Mouse (Mus musculus) G1E-ER4 (cell line): ENCODE measurements around the gene Cd200r1. TPM values are rescaled to one million over a fixed set of nuclear protein-coding genes. Genes with fewer than 3 reads are reported as not detected.

Experiments
- GATA1 ChIP-seq: IDR thresholded peaks from one replicate; pipeline ENCODE4 v1.8.0; 2012; ENCODE audit warnings: low read length, inconsistent platforms
- polyA plus RNA-seq: library from polyadenylated mRNA; stranded (reverse); fragments of >175 nt; gene quantifications from 2 replicates; pipeline ENCODE4 v1.2.3, GENCODE M21; 2012

Gene Cd200r1
- polyA plus RNA-seq, 1 experiment, result 0.69 TPM

DNA sequence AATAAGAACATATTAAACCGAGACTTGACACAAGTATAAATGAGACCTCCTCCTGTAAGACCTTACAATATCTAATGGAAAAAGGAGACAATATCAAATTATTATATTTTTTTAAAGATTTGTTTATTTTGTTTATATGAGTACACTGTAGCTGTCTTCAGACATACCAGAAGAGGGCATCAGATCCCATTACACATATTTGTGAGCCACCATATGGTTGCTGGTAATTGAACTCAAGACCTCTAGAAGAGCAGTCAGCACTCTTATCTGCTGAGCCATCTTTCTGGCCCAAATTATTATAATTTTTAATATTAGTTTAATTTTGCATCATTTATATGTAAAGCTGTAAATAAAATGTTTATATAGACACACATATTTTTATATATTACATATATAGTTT is 22.8 kb upstream of the Cd200r1 start:
- TF ChIP-seq GATA1, result no peak

DNA sequence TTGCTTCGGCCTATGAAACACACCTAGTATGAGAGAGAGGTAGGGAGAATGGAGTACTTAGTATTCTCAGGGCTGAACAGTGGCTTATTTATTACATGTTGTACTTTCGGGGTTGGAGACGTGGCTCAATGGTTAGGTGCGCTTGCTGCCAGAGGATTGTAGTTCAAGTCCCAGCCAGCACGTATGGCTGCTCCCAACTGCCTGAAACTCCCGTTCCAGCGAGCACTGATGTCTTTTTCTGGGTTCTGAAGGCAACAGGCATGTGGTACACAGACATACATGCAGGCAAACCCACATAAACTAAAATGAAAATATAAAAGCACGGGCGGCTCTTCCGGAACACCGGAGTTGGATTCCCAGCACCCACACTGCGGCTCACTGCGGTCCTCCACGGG is 20.1 kb upstream of the Cd200r1 start:
- TF ChIP-seq GATA1, result no peak

DNA sequence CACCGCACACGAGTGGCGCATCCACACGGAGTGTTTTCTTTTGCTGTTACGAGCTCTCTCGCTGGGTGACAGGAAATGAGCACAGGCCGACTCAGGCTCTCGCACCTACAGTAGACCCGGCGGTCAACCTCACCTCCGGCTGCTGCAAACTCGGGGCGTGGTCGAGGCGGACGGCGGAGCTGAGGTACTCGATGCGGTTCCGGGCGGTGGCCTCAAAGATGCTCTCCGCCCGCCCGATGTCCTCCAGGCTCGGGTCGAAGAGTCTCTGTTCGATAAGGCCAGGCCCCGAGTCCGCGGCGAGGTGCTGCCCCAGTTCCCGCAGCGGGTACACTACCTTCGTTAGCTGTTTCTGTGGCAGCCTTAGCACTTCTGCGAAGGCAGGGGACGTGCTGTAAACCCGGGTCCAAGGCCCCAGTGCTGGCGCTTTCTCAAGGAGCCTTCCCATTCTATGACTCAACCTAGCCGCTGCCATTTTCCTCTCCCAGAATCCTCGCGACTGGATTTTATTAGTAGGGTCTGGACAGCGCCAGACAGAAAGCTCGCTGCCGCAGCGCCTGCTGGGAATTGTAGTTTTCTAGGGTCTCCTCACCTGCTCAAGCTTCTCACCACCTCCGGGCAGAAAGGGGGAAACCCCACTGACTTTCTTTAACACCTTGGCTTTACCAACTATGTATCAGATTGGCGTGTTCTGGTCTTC is 19.5 kb upstream of the Cd200r1 start, which contains the start of gene Gtpbp8:
Gtpbp8 (minus strand) TSS at position 498 of the 697 bp plus-strand sequence.
- TF ChIP-seq GATA1, result no peak

DNA sequence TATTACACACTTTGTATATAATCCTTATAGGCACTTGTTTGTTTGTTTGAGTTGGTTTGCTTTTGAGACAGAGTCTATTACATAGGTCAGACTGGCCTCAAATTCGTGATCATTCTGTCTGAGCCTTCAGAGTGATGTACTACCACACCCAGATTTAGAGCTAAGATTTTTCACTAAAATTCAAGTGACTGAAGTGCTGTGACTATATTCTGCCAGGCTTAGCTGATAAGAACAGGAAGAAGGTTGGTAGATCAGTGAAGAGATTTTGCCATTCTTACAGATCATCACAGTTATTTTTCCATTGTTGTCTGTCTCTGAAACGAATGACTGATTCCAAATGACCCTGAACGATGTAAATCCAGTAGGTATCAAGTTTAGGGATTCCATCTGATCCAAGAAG is 17.5 kb upstream of the Cd200r1 start:
- no peak for TF ChIP-seq GATA1

DNA sequence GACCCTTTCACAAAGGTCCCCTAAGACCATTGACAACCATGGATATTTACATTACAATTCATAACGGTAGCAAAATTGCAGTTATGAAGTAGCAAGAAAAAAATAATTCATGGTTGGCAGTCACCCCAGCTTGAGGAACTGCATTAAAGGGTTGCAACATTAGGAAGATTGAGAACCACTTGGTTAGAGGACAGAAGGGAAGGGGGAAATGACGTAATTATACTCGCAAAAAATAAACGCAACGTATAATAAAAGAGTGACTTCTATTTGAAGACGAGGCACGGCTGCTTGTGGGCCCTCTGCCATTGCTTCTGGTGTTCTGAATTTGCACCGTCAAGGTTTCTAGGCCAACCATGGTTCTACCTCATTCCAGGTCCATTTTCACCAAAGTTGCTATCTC is 7.8 kb upstream of the Cd200r1 start:
- no peak for TF ChIP-seq GATA1

DNA sequence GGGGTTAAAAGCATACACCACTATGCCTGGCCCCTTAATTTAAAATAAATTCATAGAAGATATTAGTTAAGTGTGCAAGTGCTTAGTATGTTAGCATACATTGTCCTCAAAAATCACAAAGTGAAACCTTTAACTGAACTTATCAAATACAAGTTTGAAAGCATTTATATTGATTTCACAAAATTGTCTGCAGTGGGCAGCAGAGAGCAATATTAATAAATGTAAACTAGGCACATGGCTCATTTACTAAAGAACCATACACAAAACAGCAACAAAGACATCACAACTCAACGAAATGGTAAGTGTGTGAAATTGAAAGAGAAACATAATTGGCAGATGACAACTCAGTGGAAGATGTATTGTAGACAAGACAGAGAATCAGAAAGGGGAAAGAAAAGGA is 3.7 kb upstream of the Cd200r1 start:
- no peak for TF ChIP-seq GATA1

DNA sequence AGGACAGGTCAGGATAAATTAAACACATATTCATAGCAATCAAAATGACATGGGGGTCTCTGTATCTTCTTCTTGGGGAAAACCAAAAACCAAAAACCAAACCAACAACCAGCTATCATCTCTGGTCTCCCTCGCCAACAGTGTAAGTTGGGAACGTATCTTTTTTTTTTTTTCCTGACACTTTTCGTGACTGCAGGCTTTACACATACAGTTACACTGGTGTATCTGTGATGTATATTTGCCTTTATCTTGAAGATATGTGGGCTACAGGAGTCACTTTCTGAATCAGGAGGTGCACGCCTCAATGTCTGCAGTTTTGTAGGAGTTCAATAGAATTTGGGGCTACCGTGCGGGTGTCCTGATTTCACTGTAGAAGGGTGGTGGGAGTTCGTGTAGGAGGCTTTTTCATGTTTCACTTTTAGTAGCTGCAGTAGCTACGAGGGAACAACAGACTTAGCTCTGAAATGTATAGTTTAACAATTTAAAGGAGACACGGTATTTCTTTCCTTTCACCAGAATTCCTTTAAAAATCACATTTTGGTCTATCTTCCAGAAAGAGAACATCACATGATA is 870 bp downstream of the Cd200r1 start:
- TF ChIP-seq GATA1, result no peak

DNA sequence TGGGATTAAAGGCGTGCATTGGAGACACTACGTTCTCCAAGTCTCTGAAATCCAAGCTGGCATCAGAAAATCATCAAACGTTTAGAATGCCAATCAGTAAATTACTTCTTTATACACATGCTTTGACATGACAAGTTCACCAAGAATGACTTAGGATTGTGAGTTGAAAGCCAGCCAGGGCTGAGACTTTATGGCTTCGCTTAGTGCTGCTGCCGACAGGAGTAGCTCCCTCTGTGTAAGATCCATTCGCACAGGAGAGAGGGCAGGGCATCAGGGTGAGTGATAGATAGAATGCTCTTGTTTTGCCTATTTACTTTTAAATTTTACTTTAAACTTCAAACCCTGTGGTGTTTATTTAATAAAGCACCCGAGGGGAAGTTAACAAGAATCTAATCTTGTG is 2.0 kb downstream of the Cd200r1 start:
- no peak for TF ChIP-seq GATA1

DNA sequence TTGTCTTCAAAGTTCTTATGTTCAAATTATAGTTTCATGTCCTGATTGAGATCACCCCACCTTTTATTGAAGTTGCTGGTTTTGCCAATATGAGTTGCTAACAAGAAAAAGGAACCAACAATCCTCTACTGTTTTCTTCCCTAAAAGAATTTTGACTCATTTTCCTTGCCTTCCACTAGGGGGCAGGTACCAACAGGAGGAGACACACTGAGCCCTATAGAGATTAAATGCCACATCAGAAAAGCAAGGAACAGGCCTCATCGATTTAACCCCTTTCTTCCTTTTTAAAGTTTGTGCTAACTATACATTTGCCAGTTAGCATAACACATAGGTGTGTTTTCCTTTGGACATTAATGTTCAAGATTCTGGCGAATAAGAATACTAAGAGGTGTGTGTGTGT is 2.4 kb downstream of the Cd200r1 start:
- TF ChIP-seq GATA1, result no peak

DNA sequence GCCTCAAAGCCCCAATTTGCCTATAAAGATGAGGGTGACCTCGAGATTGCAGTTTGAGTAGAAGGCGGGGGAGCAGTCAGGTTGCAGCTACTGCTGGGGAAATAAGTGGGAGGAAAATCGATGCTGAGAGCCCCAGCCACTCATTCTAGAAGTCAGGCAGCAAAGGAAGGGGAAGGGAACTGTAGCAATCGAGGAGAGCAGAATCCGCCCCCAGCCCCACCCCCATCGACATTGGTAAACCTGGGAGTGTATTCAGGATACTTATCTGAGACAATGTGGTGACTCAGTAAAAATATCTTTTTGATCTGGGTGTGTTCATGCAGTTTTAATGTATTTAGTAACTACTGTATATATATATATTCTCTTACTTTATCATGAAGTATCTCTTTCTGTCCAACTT is 7.0 kb downstream of the Cd200r1 start:
- no peak for TF ChIP-seq GATA1

DNA sequence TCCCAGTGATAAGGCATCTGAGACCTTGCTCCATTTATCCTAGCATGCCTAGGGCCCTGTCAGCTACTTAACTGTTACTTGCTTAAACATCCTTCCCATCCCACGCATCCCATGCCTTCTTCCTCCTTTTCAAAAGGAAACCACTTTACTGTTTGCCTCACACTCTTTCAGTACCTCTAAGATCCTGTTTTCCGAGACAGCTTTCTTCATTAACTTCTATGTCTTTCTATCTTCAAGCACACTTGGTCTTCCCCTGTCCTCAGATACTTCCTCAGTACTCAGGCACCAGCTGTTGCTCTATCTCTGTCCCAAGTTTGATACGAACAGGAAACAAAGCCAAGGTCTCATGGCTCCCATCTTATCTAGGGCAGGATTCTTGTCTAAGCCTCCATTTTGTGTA is 8.1 kb downstream of the Cd200r1 start:
- TF ChIP-seq GATA1, result peak; percentile 5

DNA sequence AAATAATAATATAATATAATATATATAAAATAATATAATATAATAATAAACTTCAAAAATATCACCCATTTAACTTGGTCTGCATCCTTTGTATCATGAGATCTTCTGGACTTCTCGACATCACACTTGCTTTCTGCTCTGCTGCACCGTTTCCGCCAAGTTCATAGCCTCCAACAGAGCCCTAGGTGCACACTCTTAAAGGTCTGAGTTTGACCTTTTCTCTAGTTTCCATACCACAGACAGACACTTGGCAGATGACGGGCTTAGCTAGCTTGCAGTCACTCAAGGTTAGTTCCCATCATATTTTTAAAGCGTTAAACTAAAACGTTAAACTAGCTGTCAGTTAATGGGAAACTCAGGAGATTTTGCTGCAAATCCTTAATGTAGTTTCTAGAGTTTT is 8.7 kb downstream of the Cd200r1 start:
- TF ChIP-seq GATA1, result no peak

DNA sequence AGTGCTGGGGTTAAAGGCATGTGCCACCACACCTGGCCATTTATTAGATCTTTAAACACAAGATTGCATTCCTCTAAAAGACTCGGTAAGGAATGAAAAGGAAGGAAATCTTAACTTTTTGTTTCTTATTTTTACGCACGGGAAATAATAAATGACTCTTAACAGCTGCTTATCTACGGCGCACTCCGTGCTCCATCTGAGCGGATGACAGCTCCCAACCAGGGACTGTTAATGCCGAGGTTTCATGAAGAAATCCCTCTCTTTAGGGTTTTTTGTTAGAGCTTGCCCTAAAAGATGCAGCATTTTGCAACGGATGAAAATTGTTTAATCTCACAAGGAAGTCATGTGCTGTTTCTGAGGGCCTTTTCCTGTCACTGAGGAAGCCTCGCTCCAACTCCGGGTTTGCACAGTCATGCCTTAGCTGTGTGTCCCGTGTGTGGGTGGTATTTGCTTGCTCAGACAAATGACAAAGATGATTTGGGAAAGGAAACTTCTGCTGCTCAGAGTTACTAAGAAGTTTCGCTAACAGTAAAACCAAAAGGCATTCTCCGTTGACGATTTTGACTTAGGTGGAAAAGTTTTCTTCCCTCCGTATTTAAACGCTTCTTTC is 13.1 kb downstream of the Cd200r1 start:
- no peak for TF ChIP-seq GATA1

DNA sequence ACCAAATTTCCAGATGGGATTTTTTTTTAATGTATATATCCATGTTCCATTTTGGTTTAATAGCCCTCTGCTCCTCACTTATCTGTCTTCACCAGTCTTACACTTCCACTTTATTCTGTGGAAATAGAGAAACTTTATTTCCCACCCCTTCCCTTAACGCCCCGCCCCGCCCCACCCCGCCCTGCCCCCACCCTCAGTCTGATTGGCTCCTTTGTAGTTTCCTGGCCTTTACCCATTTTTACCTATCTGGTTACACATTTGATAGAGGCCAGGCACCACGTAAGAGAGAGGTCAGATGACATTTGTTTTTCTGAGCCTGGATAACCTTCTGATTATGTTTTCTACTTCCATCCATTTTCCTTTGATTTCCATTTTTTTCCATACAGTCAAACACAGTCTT is 14.0 kb downstream of the Cd200r1 start:
- TF ChIP-seq GATA1, result no peak

DNA sequence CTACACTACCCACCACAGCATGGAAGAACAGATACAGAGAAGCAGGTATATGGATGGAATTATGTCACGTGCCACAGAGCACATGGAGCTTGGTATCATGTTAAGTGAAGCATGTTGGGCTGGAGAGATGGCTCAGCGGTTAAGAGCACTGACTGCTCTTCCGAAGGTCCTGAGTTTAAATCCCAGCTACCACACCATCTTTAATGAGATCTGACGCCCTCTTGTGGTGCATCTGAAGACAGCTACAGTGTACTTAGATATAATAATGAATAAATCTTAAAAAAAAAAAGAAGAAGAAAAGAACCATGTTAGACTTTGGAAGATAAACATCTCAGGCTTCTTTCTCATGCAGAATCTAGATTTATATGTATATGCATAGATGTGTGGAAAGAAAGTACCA is 15.2 kb downstream of the Cd200r1 start:
- TF ChIP-seq GATA1, result no peak

DNA sequence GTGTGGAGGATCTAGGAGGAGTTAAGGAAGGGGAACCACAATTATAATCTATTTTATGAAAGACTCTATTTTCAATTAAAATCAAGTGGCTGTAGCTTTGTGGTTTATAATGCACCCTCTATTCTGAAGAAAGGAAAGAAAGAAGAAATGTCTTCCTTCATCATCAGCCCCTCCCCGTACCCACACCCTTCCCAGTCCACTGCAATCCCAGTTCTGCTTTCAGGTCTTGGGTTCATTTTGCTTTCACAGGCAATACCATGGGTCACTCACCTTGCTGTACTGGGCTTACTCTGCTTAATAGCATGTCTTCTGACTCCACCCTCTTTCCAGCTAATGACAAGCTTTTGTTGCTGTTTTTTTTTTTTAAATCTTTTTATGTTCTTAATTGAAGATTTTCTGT is 21.4 kb downstream of the Cd200r1 start:
- TF ChIP-seq GATA1, result no peak

DNA sequence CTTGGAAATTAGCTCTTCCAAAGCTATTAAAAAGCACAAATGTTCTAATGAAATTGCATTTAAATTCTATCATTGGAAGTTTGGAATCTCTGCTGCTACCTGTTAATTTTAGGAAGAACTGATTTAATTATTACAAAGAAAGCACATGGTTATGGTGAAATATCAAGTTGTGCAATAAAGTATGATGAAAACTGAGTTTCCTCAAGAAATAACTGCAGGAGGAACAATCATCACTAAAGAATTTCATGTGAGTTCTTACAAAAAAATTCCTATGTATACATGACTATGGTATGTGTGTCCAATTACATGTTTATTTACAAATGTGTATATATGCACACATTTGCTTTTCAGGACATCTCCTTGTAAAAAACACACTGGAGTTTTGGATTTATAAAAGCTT is 28.9 kb downstream of the Cd200r1 start:
- no peak for TF ChIP-seq GATA1
